32 mouse cellular contexts compared by ENCODE assay signal in genomic region chrX:48526435-48526834, GRCm38 (mm10). TPM values are rescaled to one million over a fixed set of nuclear protein-coding genes. Genes with fewer than 3 reads are reported as not detected.
DNase-seq lines count a peak whose midpoint lies in the region; ATAC-seq and TF ChIP-seq lines count a peak whose summit lies in the region.
"Had no signal": no experiment of that assay in that cellular context is flagged by ENCODE, and none has a peak within 500 bp of the region (broad histone marks: within the 10 kb centered on the region; RNA-seq: fewer than 3 reads in every experiment).

No protein-coding gene starts in this region.

- H3K27me3 ChIP-seq in heart, postnatal 0 days (ENCODE audit: control insufficient read depth, insufficient read depth, low read length): no peaks in the 10 kb centered on the region
- no peaks in the 10 kb centered on the region; the same call in 1 of the 2 replicates for H3K27me3 ChIP-seq in embryonic facial prominence, embryonic 10.5 days (replicated peaks; ENCODE audit: low read depth, poor library complexity, severe bottlenecking)
- H3K27me3 ChIP-seq: embryonic facial prominence, embryonic 13.5 days; forebrain, embryonic 12.5 days; hindbrain, embryonic 12.5 days; limb, embryonic 12.5 days; liver, embryonic 15.5 days; midbrain, embryonic 12.5 days; neural tube, embryonic 13.5 days had no signal

- DNase-seq in frontal cortex, postnatal 14 days (ENCODE audit: low spot score in 2 of 2): no peak
- DNase-seq in heart, postnatal 0 days (ENCODE audit: low spot score): no peak
- no peak for DNase-seq in heart, adult 11 months
- DNase-seq in embryonic facial prominence, embryonic 10.5 days (ENCODE audit: low spot score): no peak
- DNase-seq in embryo, embryonic 10 days (ENCODE audit: low spot score): no peak
- DNase-seq: adrenal gland, adult 2 months; adrenal gland, postnatal 36 days; embryo, embryonic 11 days; forebrain, postnatal 0 days; gastrocnemius, postnatal 25 days; kidney, adult 8-10 months; kidney, postnatal 4 days; layer of hippocampus, adult 9-11 months; lung, postnatal 14 days; right cerebral cortex, postnatal 14 days; thymus, postnatal 14 days had no signal

- H3K4me1 ChIP-seq in heart, postnatal 0 days (ENCODE audit: control insufficient read depth, insufficient read depth): no peaks in the 10 kb centered on the region
- peaks cover 38% of the 10 kb centered on the region for H3K4me1 ChIP-seq in bone marrow macrophage, adult 2 months (ENCODE audit: control insufficient read depth, insufficient read depth, low read length)
- H3K4me1 ChIP-seq in embryonic facial prominence, embryonic 10.5 days: no peaks in the 10 kb centered on the region
- H3K4me1 ChIP-seq: embryonic facial prominence, embryonic 13.5 days; forebrain, embryonic 12.5 days; limb, embryonic 12.5 days; liver, embryonic 15.5 days had no signal

- ATAC-seq in frontal cortex, adult (ENCODE audit: low TSS enrichment): peak; percentile 25; the same call in 1 of the 2 replicates
- no peak for ATAC-seq in heart, postnatal 0 days (ENCODE audit: insufficient read depth, low read depth)
- ATAC-seq: forebrain, postnatal 0 days; intestine, embryonic 16.5 days had no signal

- no peak for TF ChIP-seq CTCF in heart, postnatal 0 days (IDR thresholded peaks at IDR 0.05; ENCODE audit: low read depth)
- no peak for TF ChIP-seq CTCF in bone marrow macrophage, adult 2 months (IDR thresholded peaks at IDR 0.05; ENCODE audit: low read depth, low read length)

- no peaks in the 10 kb centered on the region for H3K36me3 ChIP-seq in heart, postnatal 0 days (replicated peaks; ENCODE audit: control insufficient read depth, insufficient read depth, low read length)
- no peaks in the 10 kb centered on the region for H3K36me3 ChIP-seq in macrophage (ENCODE audit: inconsistent target)
- no peaks in the 10 kb centered on the region for H3K36me3 ChIP-seq in embryonic facial prominence, embryonic 10.5 days (replicated peaks)
- H3K36me3 ChIP-seq: embryonic facial prominence, embryonic 13.5 days; forebrain, embryonic 12.5 days; hindbrain, embryonic 12.5 days; limb, embryonic 12.5 days; liver, embryonic 15.5 days; midbrain, embryonic 12.5 days had no signal

- TF ChIP-seq EP300 in heart, postnatal 0 days (IDR thresholded peaks at IDR 0.05; ENCODE audit: low read depth): no peak

- no peaks in the 10 kb centered on the region for H3K79me2 ChIP-seq in macrophage (ENCODE audit: inconsistent target)

- H3K27ac ChIP-seq in heart, postnatal 0 days (ENCODE audit: low read depth): peak overlapping the region; percentile 46; the same call in 1 of the 2 replicates
- peak overlapping the region; percentile 75 for H3K27ac ChIP-seq in bone marrow macrophage, adult 2 months (ENCODE audit: insufficient read depth, low read depth, low read length)
- H3K27ac ChIP-seq in macrophage: peak overlapping the region; percentile 24; the same call in 1 of the 2 replicates
- no peak overlapping the region for H3K27ac ChIP-seq in embryonic facial prominence, embryonic 10.5 days (replicated peaks)
- H3K27ac ChIP-seq: embryonic facial prominence, embryonic 13.5 days; forebrain, embryonic 12.5 days; hindbrain, embryonic 12.5 days; kidney, postnatal 0 days; limb, embryonic 12.5 days; liver, embryonic 15.5 days; midbrain, embryonic 12.5 days; neural tube, embryonic 13.5 days had no signal

- no peak for TF ChIP-seq POLR2A in bone marrow macrophage, adult 2 months (IDR thresholded peaks at IDR 0.05; ENCODE audit: borderline replicate concordance, low read depth, low read length)

- H3K4me3 ChIP-seq in heart, postnatal 0 days (ENCODE audit: low read depth, low read length): no peak overlapping the region
- no peak overlapping the region for H3K4me3 ChIP-seq in bone marrow macrophage, adult 2 months (ENCODE audit: insufficient read depth, low read length)
- H3K4me3 ChIP-seq in macrophage (ENCODE audit: inconsistent target): no peak overlapping the region
- no peak overlapping the region for H3K4me3 ChIP-seq in embryonic facial prominence, embryonic 10.5 days
- H3K4me3 ChIP-seq: embryonic facial prominence, embryonic 13.5 days; erythroblast, embryonic 14.5 days; forebrain, embryonic 12.5 days; hindbrain, embryonic 12.5 days; limb, embryonic 12.5 days; liver, embryonic 15.5 days; megakaryocyte, embryonic 14.5 days; midbrain, embryonic 12.5 days; neural tube, embryonic 13.5 days had no signal

- H3K9ac ChIP-seq in heart, postnatal 0 days (replicated peaks; ENCODE audit: low read depth, low read length): no peak overlapping the region
- H3K9ac ChIP-seq: embryonic facial prominence, embryonic 13.5 days; forebrain, embryonic 12.5 days; forebrain, postnatal 0 days; hindbrain, embryonic 12.5 days; limb, embryonic 12.5 days; liver, embryonic 15.5 days; lung, embryonic 14.5 days; midbrain, embryonic 12.5 days; neural tube, embryonic 13.5 days had no signal

- H3K9me3 ChIP-seq in heart, postnatal 0 days (replicated peaks; ENCODE audit: control insufficient read depth, low read length): no peaks in the 10 kb centered on the region
- H3K9me3 ChIP-seq in embryonic facial prominence, embryonic 10.5 days: no peaks in the 10 kb centered on the region
- H3K9me3 ChIP-seq: embryonic facial prominence, embryonic 13.5 days; forebrain, embryonic 12.5 days; hindbrain, embryonic 12.5 days; limb, embryonic 12.5 days; liver, embryonic 15.5 days; megakaryocyte, embryonic 14.5 days; midbrain, embryonic 12.5 days; neural tube, embryonic 13.5 days had no signal

- H3K4me2 ChIP-seq in heart, postnatal 0 days (ENCODE audit: low read depth, low read length): no peak overlapping the region
- H3K4me2 ChIP-seq: embryonic facial prominence, embryonic 13.5 days; forebrain, embryonic 12.5 days; hindbrain, embryonic 12.5 days; limb, embryonic 12.5 days; liver, embryonic 15.5 days; lung, embryonic 14.5 days; midbrain, embryonic 12.5 days; neural tube, embryonic 13.5 days had no signal

- WGBS in heart, postnatal 0 days: 25% methylated on average over 3 of the region's 3 CpGs
- 0% methylated on average over 1 of the region's 3 CpGs for WGBS in macrophage (ENCODE audit: missing documents)
- WGBS in embryonic facial prominence, embryonic 10.5 days: 51% methylated on average over 3 of the region's 3 CpGs

RNA-seq across cellular contexts. Expression of gene Rab33a, which starts 7.3 kb away (rescaled TPM):
- 2.7 and 5.6 TPM in 2 replicates for total RNA-seq in heart, postnatal 0 days (2014; rRNA removed; ENCODE audit: low replicate concordance)
- polyA plus RNA-seq in heart, postnatal 0 days (2015; fragmentation: Nextera tagmentation; extraction: Ambion mirVana): 4.3 and 4.4 TPM in 2 replicates
- polyA plus RNA-seq in bone marrow macrophage, adult 2 months (2012; ENCODE audit: insufficient read depth, insufficient read length, missing spikeins): not detected in 2 replicates
- total RNA-seq in macrophage (2018; cell fraction: chromatin; rRNA removed): 1 to 10 TPM in 7 of 26 experiments, under 1 TPM in 8, not detected in 11; 0.54 to 1.9 (median 0.87) TPM
- total RNA-seq in macrophage (2018; cell fraction: cytosol; rRNA removed): under 1 TPM in 25 of 26 experiments, not detected in 1; 0.18 to 0.93 (median 0.38) TPM
- total RNA-seq in macrophage (2018; cell fraction: nucleus; rRNA removed): 1 to 10 TPM in 11 of 26 experiments, under 1 TPM in 7, not detected in 8; 0.55 to 2.8 (median 1.2) TPM
- 0.85 to 1.0 TPM (median 1.0 TPM) in 3 replicates for polyA plus RNA-seq in macrophage (2018)
- 6.4 and 7.1 TPM in 2 replicates for polyA plus RNA-seq in embryonic facial prominence, embryonic 10.5 days (2016; fragmentation: Nextera tagmentation; extraction: Ambion mirVana)
- total RNA-seq: liver, adult 2 months had no signal
- polyA plus RNA-seq: erythroblast, embryonic 14.5 days had no signal

RNA-seq across cellular contexts. Expression of gene Aifm1, which starts 13.1 kb away (rescaled TPM):
- 19.2 and 47.7 TPM in 2 replicates for total RNA-seq in heart, postnatal 0 days (2014; rRNA removed; ENCODE audit: low replicate concordance)
- polyA plus RNA-seq in heart, postnatal 0 days (2015; fragmentation: Nextera tagmentation; extraction: Ambion mirVana): 120 and 127 TPM in 2 replicates
- polyA plus RNA-seq in bone marrow macrophage, adult 2 months (2012; ENCODE audit: insufficient read depth, insufficient read length, missing spikeins): 18.5 and 23.3 TPM in 2 replicates
- total RNA-seq in macrophage (2018; cell fraction: chromatin; rRNA removed): 10 to 100 TPM in 20 of 26 experiments, 1 to 10 TPM in 6; 4.1 to 39.3 (median 18.4) TPM
- total RNA-seq in macrophage (2018; cell fraction: cytosol; rRNA removed): 10 to 100 TPM; 14.4 to 34.5 (median 22.2) TPM
- total RNA-seq in macrophage (2018; cell fraction: nucleus; rRNA removed): 10 to 100 TPM in 21 of 26 experiments, 1 to 10 TPM in 5; 4.5 to 31.5 (median 17.8) TPM
- 31.7 to 34.7 TPM (median 33.8 TPM) in 3 replicates for polyA plus RNA-seq in macrophage (2018)
- polyA plus RNA-seq in embryonic facial prominence, embryonic 10.5 days (2016; fragmentation: Nextera tagmentation; extraction: Ambion mirVana): 82.9 and 84.3 TPM in 2 replicates
